Mouse (Mus musculus): ENCODE results near the gene Pik3cb.

Gene Pik3cb

DNA sequence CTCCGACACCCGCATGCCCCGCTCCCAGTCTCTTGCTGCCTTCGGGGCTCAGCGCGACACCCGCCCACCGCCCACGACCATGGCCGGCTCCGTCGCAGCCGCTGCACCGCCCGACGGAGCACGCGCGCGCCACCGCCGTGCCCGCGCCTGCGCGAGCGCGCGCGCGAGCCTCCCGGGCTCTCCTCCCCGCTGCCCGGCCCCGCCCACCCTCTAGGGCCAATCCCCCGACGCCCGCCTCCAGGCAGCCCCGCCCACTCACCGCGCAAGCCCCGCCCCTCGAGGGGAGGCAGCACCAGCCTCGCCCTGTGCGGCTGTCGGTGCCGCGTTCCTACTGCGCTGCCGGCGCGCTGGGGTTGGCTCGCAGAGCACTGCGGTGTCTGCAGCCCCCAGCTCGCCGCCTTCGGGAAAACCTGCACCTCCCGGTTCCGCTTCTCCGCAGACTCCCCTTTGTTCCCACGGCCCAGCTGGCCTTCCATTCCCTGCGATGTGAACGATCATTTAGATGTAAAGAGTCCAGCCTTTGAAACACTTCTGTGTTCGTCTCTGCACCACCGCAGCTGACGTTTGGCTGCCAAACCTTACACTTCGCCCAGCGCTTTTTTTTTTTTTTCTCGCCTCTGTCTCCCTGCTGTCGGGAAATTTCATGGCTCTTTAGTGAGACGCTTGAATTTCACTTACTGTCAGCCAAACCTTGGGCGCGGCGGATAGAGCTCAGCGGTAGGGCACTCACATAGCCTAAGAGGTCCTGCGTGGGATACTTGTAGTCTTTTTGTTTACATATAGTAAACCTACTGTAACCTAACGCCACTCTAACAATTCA, at the start of gene Pik3cb:
TSS of gene Pik3cb (minus strand) at position 559 of the 820 bp plus-strand sequence.
- DNase-seq (ENCODE audit: low spot score) = peak; percentile 95

DNA sequence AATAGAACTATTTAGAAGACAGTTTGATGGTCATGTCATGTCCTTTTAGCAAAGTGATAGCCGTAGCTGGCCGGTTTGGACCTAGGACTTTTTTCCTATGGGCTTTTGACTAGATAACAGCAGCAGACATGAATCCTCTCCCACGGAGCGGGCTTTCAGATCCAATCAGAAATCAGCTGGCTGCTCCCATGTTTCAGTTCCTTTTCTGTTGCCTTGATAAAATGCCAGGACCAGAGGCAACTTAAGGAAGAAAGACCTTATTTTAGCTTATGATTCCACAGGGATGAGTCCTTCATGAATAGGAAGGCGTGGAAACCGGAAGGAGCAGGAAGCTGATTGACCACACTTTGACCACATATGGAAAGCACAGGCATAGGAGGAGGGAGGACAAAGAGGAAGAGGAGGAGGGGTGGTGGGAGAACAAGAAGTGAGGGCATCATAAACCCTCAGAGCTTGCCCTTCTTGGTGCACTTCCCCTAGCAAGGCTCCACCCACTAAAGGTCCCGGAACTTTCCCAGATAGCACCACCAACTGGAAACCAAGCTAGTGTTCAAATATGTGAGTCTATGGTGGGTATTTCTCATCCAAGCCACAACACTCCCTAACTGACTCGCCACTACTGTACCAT, 42.7 kb upstream of the Pik3cb start:
- DNase-seq (ENCODE audit: low spot score) = no peak

DNA sequence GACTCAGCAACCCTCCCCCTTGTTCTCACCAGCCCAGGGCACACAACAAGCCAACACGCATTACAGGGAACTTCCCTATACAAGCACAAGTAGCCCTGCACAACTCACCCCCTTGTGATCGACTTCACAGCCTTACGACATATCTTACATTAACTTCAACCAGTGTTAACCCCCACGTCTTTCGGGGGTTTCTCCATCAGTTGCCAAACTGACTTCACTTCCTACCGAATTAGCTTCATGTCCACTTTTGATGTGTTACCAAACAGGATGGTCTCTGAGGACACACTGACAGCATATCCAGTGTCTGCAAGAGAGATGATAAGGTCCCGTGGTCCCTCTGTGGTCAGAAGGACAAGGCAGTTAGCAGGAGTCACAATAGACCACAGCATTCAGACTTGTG, 41.7 kb upstream of the Pik3cb start:
- no peak for DNase-seq (ENCODE audit: low spot score)

DNA sequence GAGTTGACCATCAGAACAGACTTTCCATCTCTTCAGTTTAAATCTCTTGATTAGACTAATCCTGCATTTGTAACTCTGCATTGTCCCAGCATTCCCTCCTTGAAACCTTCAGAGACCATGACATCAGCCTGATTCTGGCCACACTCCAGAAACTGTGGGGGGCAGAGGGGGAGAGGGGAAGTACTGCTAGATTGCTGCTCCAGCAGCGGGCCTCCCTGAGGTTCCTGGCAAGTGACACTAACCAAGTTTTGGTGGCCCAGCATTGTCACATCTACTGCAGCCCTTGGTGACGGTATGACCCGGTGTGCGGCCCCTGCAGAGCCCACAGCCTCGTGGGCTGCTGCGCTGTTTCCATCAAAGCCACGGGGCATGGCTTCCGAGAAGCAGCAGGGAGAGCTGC, 39.9 kb upstream of the Pik3cb start:
- DNase-seq (ENCODE audit: low spot score) = no peak

DNA sequence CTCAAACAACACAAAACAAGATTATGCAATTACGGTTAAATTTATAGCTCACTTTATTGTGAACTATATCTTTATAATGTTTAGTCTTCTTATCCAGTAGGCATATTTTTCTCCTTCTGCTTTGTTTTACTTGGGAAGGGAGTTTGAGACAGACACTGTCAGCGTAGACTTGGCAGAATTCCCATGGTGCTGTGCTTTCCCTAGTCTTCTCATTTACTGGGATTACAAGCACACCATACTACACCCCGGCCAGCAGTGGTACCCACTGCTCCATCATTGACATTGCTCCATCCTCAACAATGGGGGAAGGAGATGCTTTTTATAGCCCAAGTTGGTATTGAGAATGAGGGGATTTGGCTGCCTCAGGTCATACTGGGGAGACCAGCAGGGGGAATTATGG, 38.3 kb upstream of the Pik3cb start:
- no peak for DNase-seq (ENCODE audit: low spot score)

DNA sequence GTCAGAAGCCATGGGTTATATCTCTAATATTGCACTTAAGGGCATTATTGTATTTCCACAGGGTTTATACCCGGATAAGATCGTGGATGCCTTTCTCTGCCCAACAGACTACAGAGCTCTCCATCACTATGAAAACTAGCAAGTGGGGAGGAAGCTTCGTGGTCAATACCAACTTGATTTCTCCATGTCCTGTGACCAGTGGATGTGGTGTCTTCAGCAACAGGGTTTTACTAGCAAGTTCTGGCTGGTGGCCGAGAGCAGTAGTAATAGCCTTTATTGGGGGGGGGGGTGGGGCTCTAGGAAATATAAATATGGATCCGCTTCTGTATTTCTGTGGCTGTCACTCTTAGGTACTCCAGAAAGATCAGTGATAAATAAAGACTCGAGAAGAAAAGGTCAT, 35.4 kb upstream of the Pik3cb start:
- DNase-seq (ENCODE audit: low spot score) = no peak

DNA sequence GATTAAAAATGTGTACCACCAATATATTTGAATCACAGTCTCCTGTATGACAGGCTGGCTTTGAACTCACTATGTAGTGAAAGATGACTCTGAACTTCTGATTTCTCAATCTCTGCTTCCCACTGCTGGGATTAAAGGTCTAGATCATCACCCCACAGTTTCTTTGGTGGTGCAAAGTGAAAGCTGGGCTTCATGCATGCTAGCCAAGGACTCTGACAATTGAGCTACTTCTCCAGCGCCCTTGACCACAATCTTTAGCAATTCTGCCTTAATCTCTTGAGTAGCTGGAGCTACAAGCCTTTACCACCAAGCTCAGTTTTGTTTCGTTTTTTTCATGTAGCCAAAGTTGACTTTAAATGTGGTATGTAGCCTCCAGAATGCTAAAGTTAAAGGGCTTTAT, 32.4 kb upstream of the Pik3cb start:
- DNase-seq (ENCODE audit: low spot score) = no peak

DNA sequence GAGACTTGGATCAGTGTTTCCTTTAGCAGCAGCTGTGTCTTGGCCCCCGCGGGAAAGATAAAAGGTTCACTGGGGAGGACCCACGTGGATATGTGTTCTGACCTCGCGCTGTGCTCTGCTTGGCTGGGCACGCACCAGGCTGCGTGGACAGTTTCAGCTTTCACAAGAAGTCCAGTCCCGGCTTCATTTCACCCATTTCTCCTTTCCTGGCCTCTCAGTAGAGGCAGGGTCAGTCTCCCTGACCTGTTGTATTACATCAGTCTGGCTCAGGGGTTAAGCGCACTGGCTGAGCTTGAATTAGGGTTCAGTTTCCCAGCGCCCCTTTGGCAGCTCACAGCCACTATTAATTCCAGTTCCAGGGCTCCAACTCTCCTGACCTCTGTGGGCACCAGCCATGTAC, 30.8 kb upstream of the Pik3cb start:
- no peak for DNase-seq (ENCODE audit: low spot score)

DNA sequence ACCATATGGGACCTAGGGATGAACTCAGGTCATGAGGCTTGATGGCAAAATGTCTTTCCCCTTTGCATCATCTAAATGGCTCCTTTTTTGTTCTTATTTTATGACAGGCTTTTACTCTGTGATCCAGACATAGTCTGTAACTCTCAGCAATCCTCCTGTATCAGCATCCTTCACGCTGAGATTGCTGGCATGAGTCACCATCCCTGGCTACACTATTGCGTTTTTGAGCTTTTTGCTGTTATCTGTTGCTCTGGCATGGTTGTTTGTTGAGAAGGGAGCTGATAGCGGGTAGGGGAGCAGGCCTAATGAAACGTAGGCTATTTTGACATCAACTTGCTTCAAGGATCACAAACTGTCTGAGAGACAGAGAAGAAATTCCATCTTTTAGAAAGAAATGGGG, 28.6 kb upstream of the Pik3cb start:
- DNase-seq (ENCODE audit: low spot score) = no peak

DNA sequence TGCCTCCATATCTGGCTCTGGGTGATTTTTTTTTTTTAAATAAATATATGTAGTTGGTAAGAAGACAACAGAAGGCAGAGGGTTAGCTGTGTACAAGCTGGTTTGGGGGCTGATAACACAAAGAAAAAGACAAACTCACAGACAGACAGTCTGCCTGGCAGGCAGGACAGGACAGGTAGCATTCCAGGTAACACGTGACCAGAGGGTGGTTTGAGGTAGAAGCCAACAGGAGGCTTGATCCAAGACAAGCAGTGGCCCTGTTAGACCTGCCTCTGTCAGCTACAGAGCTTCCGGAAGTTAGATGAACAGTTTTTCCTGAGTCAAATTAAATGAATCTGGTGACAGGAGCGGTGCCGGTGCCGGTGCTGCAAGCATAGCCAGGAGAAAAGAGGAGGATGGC, 26.5 kb upstream of the Pik3cb start:
- DNase-seq (ENCODE audit: low spot score) = no peak

DNA sequence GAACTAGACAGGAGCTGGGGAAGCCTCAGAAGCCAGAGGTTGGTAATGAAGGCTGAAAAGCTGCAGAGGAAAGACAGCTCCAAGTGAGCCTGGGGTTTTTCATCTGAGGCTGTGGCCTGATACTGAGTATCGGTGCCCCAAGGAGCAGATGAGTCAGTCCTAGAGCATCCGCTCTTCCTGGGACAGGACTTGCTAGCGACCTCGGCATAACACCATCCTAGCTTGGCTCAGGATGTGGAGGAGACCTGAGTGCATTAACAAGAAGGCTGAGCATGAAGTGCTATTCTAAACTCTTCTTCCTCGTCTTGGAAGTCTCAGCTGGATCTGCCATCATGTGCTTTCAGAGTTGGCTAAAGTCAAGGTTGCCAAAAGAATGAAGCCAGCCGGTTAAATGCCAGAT, 25.5 kb upstream of the Pik3cb start:
- no peak for DNase-seq (ENCODE audit: low spot score)

DNA sequence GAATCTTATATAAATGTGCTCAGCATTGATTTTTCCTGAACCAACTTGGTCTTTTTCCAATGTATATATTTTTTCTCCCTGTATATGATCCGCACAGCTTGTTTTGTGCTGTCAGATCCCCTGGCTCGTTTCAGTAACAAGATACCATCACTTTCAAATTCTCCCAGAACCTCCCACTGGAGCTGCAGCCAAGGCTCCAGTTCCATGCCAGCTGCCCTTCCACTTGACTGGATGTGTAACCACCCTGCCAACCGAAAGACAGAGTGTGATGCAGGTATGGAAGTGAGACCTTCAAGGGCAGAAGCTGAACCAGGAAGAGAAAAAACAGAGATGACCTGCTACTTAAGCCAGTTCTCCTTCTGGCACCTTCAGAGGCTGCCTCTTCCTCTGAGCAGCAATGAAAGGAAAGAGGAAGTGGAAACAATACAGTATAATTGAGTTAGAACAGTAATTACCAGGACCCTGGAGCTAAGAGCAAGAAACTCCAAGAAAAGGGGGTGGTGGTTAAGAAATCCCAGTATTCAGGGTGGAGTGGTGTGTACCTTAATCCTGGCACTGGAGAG, 24.3 kb upstream of the Pik3cb start:
- no peak for DNase-seq (ENCODE audit: low spot score)

DNA sequence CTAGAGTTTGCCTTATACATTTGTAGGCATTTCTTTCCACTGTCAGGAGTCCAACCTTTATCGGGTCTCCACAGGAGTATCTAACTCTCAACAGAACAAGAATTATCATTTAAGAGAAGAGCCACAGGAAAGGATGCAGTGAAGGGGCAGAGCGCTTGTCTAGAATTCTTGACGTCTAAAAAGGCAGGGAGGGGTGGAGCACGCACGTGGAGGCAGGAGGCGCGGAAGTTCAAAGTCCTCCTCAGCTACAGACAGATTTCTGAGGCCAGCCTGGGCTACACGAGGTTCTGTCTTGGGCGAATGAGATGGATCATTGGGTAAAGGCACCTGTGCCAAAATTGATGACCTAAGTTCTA, 23.7 kb upstream of the Pik3cb start:
- DNase-seq (ENCODE audit: low spot score) = no peak

DNA sequence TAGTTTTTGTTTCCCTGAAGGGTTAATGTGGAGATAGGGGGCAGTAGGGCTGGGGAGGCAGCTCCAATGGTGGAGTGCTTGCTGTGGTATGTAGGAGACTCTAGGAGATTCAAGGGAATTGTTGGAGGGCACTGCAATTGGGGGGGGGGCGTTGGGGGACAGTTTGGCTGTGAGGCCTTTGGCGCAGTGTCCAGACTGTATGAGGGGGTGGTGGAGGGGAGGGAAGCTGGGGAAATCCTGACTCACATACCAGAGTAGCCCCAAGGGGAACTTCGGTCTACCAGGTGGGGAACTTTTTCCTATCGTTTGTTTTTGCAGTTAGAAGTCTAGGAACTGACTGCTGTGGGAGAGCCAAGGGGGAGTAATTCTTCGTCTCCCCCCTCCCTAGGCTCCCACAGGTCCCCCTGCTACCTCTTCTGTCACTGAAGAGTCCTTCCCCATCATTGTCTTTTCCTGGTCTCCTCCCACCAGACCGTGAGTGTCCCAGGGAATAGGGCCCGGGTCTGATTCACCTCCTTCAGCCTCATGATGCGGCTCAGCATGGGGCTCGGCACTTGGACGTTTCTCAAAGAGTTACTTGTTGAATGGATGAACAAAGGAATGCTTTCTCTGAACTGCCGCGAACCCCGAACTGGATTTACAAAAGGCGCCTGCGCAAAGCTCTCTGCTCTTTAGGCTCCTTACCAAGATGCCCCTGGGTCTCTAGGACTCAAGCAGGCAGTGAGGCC, 23.2 kb upstream of the Pik3cb start:
- DNase-seq (ENCODE audit: low spot score) = no peak

DNA sequence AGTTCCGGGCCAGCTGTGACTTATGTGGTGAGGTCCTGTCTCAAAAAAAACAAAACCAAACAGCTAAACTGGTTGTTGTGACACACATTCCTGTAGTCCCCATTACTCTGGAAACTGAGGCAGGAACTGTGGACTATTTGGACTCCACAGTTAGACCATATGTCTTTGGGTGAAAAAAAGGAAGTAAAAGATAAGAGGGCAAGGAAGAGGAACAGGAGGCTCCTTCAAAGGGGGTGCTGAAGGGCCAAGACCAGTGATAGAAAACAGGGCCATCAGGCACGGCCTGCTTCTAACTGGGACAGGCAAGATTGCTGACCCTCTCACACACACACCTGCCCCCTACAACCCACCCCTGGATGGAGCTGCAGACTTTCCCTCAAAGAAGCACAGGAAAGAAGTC, 22.4 kb upstream of the Pik3cb start:
- DNase-seq (ENCODE audit: low spot score) = no peak

DNA sequence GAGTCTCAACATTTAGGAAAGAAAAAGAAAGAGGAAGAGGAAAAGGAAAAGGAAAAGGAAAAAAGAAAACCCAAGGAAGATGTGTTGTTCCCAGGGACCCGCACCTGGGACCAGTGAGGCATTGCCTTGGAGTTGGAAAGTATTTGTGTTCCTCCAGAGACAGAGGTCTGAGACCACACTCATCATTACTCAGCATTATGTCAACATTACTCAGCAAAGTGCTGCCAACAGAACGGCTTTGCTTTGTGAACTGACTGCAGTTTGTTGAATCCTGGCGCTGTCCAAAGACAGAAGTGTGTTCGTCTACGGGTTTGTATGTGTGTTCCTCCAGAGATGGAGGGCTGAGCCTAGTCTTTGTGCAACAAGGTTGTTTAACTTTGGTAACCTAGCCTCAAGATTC, 20.4 kb upstream of the Pik3cb start:
- DNase-seq (ENCODE audit: low spot score) = no peak

DNA sequence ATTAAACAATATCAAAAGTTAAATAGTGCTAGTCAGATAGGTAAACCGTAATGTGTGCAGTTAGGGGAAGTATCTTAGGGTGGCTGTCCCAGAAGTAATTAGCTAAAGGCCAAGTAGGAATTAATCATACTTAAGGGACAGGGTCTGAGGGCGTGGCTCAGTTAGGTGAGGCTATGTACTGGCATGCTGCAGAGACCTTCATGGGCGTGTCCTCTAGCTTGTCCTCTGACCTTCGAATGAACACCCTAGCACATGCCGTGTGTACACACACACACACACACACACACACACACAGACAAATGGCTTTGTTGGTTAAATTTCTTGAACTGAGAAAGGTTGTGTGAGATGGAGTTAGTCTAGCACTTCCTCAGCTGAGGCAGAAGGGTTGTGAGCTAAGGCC, 19.5 kb upstream of the Pik3cb start:
- DNase-seq (ENCODE audit: low spot score) = no peak

DNA sequence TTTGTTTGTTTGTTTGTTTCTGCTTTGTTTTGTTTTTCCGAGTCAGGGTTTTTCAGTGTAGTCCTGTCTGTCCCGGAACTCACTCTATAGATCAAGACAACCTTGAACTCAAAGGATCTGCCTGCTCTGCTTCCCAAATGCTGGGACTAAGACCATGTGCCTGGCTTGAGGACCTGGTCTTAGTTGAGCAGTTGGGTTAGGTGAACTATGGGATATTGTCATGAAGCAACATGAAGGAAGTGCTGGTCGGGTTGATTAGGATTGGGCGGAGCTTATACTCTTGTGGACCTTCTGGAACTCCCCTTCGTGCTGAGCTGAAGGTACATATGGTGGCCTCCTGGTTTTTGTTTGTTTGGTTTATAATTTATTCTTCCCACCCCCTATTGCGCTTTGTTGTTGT, 18.3 kb upstream of the Pik3cb start:
- DNase-seq (ENCODE audit: low spot score) = no peak

DNA sequence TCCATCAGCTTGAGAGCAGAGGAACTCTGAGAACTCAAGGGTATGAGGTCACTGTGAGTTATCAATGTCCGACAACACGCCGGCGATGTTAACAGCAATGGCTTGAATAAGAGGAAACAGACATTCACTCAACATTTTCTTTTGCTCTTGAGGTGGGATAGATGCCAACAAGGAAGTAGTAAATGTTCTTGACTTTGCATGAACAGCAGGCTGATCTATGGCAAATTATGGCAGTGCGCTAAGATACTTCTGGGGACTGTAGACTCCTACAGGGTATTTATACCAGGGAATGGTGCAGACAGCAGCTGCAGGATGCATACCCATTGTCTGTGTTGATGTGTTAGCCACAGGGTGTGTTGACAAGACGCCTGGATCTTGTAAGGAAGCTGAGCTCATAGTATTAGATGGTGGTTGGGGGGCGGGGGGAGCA, 17.8 kb upstream of the Pik3cb start:
- no peak for DNase-seq (ENCODE audit: low spot score)

DNA sequence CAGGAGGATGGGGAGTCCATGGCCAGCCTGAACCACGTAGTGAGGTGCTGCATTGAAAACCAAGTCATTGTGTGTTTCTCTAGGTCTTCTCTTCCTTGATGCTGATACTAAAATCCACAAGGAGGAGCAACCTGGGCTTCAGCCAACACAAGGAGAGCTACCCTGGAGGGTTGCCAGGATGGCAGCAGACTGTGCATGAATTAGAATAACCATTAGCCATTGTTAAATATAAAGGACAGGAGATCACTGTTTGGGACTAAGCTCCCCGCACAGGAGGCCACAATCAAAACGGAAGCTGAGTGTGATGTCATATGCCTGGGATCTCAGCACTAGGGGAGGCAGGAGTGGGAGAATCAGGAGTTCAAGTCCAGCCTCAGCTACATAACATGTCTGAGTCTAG, 13.2 kb upstream of the Pik3cb start:
- no peak for DNase-seq (ENCODE audit: low spot score)

DNA sequence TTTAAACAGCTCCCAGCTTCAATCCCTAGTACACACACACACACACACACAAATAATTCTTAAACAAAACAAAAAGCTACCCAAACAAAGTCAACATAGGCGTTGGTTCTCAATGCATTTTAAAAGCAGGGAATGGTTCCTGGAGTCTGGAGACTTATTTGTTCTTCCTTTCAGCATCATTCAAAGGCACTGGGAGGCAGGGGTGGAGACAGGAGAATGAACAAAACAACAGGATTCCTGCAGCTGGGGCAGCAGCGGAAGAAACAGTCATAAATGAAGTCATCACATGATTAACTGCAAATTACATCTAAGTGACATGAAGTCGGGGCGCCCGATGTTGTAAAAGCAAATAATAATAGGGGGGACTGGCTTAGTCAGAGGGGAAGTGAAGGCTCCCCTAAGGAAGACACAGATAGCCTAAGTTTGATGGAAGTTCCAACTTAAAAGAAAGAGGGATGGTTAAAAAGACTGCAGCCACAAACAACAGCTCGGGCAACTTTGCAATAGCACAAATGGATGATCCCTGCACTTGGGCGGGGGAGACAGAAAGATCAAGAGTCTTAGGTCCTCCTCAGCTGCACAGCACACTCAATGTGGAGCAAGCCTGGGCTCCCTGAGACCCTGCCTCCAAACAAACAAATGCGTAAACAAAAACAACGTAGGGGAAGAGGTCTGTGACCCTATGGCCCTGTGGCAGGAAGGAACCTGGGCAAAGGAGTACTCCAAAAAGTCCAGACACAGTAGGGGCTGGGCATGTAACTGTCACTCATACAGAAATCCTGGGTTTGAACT, 12.5 kb upstream of the Pik3cb start:
- DNase-seq (ENCODE audit: low spot score) = no peak

Data from ovary, postnatal 10 days (tissue).